Mouse (Mus musculus): Measurements from ENCODE around the gene Baiap2l1.

DNA sequence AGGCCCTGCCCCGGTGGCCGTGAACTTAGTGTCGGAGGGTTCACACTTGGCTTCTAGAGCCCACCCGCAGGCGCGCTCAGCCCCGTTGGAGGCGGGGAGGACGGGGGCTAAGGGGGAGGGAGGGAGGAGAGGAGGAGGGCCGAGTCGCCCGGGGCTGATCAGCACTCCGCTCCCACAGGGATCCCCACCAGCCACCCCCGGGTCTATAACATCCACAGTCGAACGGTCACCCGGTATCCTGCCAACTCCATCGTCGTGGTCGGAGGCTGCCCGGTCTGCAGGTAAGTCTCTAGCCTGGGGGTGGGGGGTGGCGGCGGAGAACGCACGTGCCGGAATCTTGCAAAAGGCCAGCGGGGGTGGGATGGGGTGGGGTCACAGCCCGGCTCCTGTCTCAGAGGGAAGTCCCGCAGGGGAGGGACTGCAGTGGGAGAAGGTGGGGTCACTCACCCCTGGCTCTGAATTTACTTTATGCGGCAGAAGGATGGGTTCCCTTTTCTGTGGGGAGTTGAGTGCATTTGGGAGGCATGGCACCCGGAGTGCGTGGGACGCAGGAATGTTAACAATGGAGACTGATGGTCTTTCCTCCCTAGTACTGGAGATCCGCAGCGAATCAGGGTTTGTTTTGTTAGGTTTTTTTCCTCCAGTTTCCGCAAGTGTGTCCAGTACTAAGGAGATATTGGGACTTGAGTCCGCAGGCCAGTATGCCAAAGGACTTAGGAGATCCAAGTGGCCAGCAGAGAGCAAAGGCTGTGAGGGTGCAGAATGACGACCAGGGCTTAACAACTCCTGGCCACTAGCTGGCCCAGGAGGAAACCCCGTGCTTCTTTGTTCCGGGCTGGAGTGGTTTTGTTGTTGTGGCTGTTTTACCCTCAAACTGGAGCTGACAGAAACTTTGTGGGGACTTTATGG lies 102.0 kb downstream of the Baiap2l1 start:
- TF ChIP-seq CTCF (IDR thresholded peaks at IDR 0.05; ENCODE audit: low read depth) (no peak), EP300 (IDR thresholded peaks at IDR 0.05; ENCODE audit: low read depth) (0 out of 2 replicates have a peak, but pooled peaks have one; percentile 54)

All from heart, postnatal 0 days (tissue).